Mouse (Mus musculus) thymus, adult 18-20 months (tissue): Measurements from ENCODE around the gene Tceal8.
"Not testable (repeated sequence)": the region's sequence is repeated elsewhere in the genome, so short reads cannot be mapped to it uniquely, and the experiment has no call there.

Experiments
- DNase-seq, 2 experiments: peaks; one replicate each; pipeline ENCODE4 v3.0.0; 2022; ENCODE audit warnings: mixed read lengths in 2 of 2

Tceal8 gene

GRCm38 (mm10) chrX:136172118-136172551 lies at the start of gene Tceal8:
Tceal8 (minus strand) TSS chrX:136172342.
- DNase-seq, result peak in 1 of 2 experiments; percentile 8

- no peak for DNase-seq
Observed at GRCm38 (mm10) chrX:136216303-136216702, 44.2 kb upstream of the Tceal8 start.

GRCm38 (mm10) chrX:136214729-136215677 lies 42.9 kb upstream of the Tceal8 start, which contains the start of the genes Tceal7 and Bex1:
Tceal7 (plus strand) TSS chrX:136214779.
Bex1 (minus strand) TSS chrX:136215513.
- DNase-seq, result not testable (repeated sequence)

GRCm38 (mm10) chrX:136213396-136213795 lies 41.3 kb upstream of the Tceal8 start:
- no peak for DNase-seq

- no peak for DNase-seq
Observed at GRCm38 (mm10) chrX:136204406-136204805, 32.3 kb upstream of the Tceal8 start.

GRCm38 (mm10) chrX:136203664-136204066 lies 31.5 kb upstream of the Tceal8 start, which contains the start of gene Tceal5:
Tceal5 (minus strand) TSS chrX:136203876.
- no peak for DNase-seq

GRCm38 (mm10) chrX:136203257-136203656 lies 31.1 kb upstream of the Tceal8 start:
- DNase-seq, result no peak

- no peak for DNase-seq
Observed at GRCm38 (mm10) chrX:136196873-136197272, 24.7 kb upstream of the Tceal8 start.

- no peak for DNase-seq
Observed at GRCm38 (mm10) chrX:136195193-136195944, 23.2 kb upstream of the Tceal8 start.

- no peak for DNase-seq
Observed at GRCm38 (mm10) chrX:136183107-136183506, 11.0 kb upstream of the Tceal8 start.

GRCm38 (mm10) chrX:136180897-136181553 lies 8.9 kb upstream of the Tceal8 start:
- DNase-seq, result peak in 1 of 2 experiments; percentile 12

- DNase-seq, result no peak
Observed at GRCm38 (mm10) chrX:136172786-136173185, 644 bp upstream of the Tceal8 start.

- DNase-seq, result no peak
Observed at GRCm38 (mm10) chrX:136171189-136172117, 689 bp downstream of the Tceal8 start.

GRCm38 (mm10) chrX:136170625-136171024 lies 1.5 kb downstream of the Tceal8 start:
- DNase-seq, result no peak

- DNase-seq, result no peak
Observed at GRCm38 (mm10) chrX:136144195-136144594, 27.9 kb downstream of the Tceal8 start.

- DNase-seq, result no peak
Observed at GRCm38 (mm10) chrX:136143711-136144110, 28.4 kb downstream of the Tceal8 start.

GRCm38 (mm10) chrX:136141385-136141784 lies 30.8 kb downstream of the Tceal8 start:
- no peak for DNase-seq

GRCm38 (mm10) chrX:136139640-136140004 lies 32.5 kb downstream of the Tceal8 start:
- DNase-seq, result not testable (repeated sequence)

- not testable (repeated sequence) for DNase-seq
Observed at GRCm38 (mm10) chrX:136138827-136139639, 33.1 kb downstream of the Tceal8 start, which contains the start of gene Bex4. Bex4 (plus strand) TSS chrX:136138996.

GRCm38 (mm10) chrX:136135559-136135958 lies 36.6 kb downstream of the Tceal8 start:
- no peak for DNase-seq

GRCm38 (mm10) chrX:136127744-136128064 lies 44.4 kb downstream of the Tceal8 start:
- no peak for DNase-seq
